Mouse (Mus musculus) retina, postnatal 7 days (tissue): Measurements from ENCODE around the gene Camta1.

ENCODE experiments used
- DNase-seq: peaks from one replicate; pipeline ENCODE4 v3.0.0-alpha.2; 2012; ENCODE audit warnings: low read depth, low spot score

Camta1 gene

GRCm38 (mm10) chr4:151127636-151128548, 733.8 kb downstream of the Camta1 start:
- no peak for DNase-seq

GRCm38 (mm10) chr4:151118883-151119282, 742.8 kb downstream of the Camta1 start:
- no peak for DNase-seq

GRCm38 (mm10) chr4:151114574-151114973, 747.1 kb downstream of the Camta1 start:
- no peak for DNase-seq

- DNase-seq: no peak
Observed at GRCm38 (mm10) chr4:151111226-151111625, 750.5 kb downstream of the Camta1 start.

- no peak for DNase-seq
Observed at GRCm38 (mm10) chr4:151108834-151109241, 752.8 kb downstream of the Camta1 start.

- peak; percentile 93 for DNase-seq
Observed at GRCm38 (mm10) chr4:151108028-151108771, 753.5 kb downstream of the Camta1 start.

GRCm38 (mm10) chr4:151107131-151108001, 754.3 kb downstream of the Camta1 start:
- peak; percentile 58 for DNase-seq

- no peak for DNase-seq
Observed at GRCm38 (mm10) chr4:151106468-151106867, 755.2 kb downstream of the Camta1 start.

GRCm38 (mm10) chr4:151105886-151106285, 755.8 kb downstream of the Camta1 start:
- DNase-seq: no peak

- DNase-seq: no peak
Observed at GRCm38 (mm10) chr4:151104147-151104546, 757.5 kb downstream of the Camta1 start.

GRCm38 (mm10) chr4:151103646-151104045, 758.0 kb downstream of the Camta1 start:
- DNase-seq: no peak

- no peak for DNase-seq
Observed at GRCm38 (mm10) chr4:151097104-151097438, 764.6 kb downstream of the Camta1 start.

- no peak for DNase-seq
Observed at GRCm38 (mm10) chr4:151096334-151097103, 765.2 kb downstream of the Camta1 start.

GRCm38 (mm10) chr4:151095207-151095606, 766.5 kb downstream of the Camta1 start:
- DNase-seq: no peak

GRCm38 (mm10) chr4:151089270-151089669, 772.4 kb downstream of the Camta1 start, which contains the start of gene Gm13090:
Gene Gm13090 (plus strand): TSS chr4:151089570.
- no peak for DNase-seq

GRCm38 (mm10) chr4:151088819-151089218, 772.9 kb downstream of the Camta1 start:
- no peak for DNase-seq

GRCm38 (mm10) chr4:151087358-151087757, 774.3 kb downstream of the Camta1 start:
- DNase-seq: no peak

- DNase-seq: no peak
Observed at GRCm38 (mm10) chr4:151083027-151083426, 778.6 kb downstream of the Camta1 start.

- DNase-seq: no peak
Observed at GRCm38 (mm10) chr4:151081977-151082376, 779.7 kb downstream of the Camta1 start.

- no peak for DNase-seq
Observed at GRCm38 (mm10) chr4:151081355-151081754, 780.3 kb downstream of the Camta1 start.

- DNase-seq: no peak
Observed at GRCm38 (mm10) chr4:151074817-151075216, 786.9 kb downstream of the Camta1 start.
